Mouse (Mus musculus) kidney, embryonic 16.5 days (tissue): ENCODE results near the gene Rhoh. TPM values are rescaled to one million over a fixed set of nuclear protein-coding genes. Genes with fewer than 3 reads are reported as not detected.

Experiments
- ATAC-seq: fragments of 200-750 bp; cut with Nextera tagmentation; 2 replicates; pipeline ENCODE4 v1.8.0; 2017; ENCODE audit warnings: moderate TSS enrichment; ENCODE audit not compliant: low FRiP score, low TSS enrichment
- H3K27ac ChIP-seq: fragments of 300-500 bp; sonication (generic); 2 replicates; pipeline ENCODE4 v1.5.1; 2014; ENCODE audit warnings: low read length
- H3K27me3 ChIP-seq: fragments of 300-500 bp; sonication (generic); 2 replicates; pipeline ENCODE4 v1.6.1; 2014; ENCODE audit warnings: low read length, control low read depth, mixed read lengths; ENCODE audit not compliant: insufficient read depth
- H3K36me3 ChIP-seq: fragments of 300-500 bp; sonication (generic); 2 replicates; pipeline ENCODE4 v1.6.1; 2014; ENCODE audit warnings: low read length, control low read depth, mixed read lengths; ENCODE audit not compliant: insufficient read depth
- H3K4me1 ChIP-seq: fragments of 300-500 bp; sonication (generic); 2 replicates; pipeline ENCODE4 v1.6.1; 2014; ENCODE audit warnings: low read length, control low read depth, mixed read lengths; ENCODE audit not compliant: insufficient read depth
- H3K4me2 ChIP-seq: fragments of 300-500 bp; sonication (generic); replicated peaks from 2 replicates; pipeline ENCODE4 v1.6.1; 2014; ENCODE audit warnings: low read depth, low read length
- H3K4me3 ChIP-seq: fragments of 300-500 bp; sonication (generic); 2 replicates; pipeline ENCODE4 v1.5.1; 2014; ENCODE audit warnings: mild to moderate bottlenecking, low read length
- H3K9ac ChIP-seq: fragments of 300-500 bp; sonication (generic); replicated peaks from 2 replicates; pipeline ENCODE4 v1.6.1; 2014; ENCODE audit warnings: low read length
- H3K9me3 ChIP-seq: fragments of 300-500 bp; sonication (generic); 2 replicates; pipeline ENCODE4 v1.6.1; 2016; ENCODE audit warnings: low read length, control low read depth
- WGBS: fragments of 180-500 bp; shearing (Covaris S2); extraction: QIAGEN DNeasy Blood & Tissue Kit; methylation state at CpG from one replicate; pipeline ENCODE4 v1.1.7; 2014; 5-methylcytosine and 5-hydroxymethylcytosine counted together
- polyA plus RNA-seq: library from polyadenylated mRNA; unstranded; fragments of >200 nt; fragmentation: Nextera tagmentation; extraction: Ambion mirVana; gene quantifications from 2 replicates; pipeline ENCODE4 v1.2.1, GENCODE M21; 2015

The Rhoh gene
- polyA plus RNA-seq, 1 experiment from 2014 or later, result 0.84 TPM

DNA sequence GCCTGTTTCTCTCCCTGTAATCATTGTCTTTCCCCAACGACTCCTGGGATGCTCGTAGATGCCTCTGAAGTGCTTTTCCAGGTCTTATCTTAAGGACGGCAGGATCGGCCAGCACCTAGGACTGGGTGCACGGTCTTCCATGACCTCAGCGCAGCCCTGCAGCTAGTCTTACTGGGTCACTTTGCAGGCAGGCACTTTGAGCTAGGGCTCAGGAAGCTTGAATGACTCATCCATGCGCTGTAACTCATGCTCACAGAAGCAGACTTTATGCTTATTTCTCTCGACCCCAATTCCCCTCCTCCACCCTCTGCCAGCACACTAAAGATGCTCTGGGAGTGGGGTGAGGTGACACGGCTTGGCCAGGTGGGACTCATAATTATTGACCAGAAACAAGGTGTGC is 41.8 kb downstream of the Rhoh start:
- no peaks in the 10 kb centered on the region for H3K36me3 ChIP-seq
- no peak overlapping the region for H3K4me3 ChIP-seq
- no peaks in the 10 kb centered on the region for H3K27me3 ChIP-seq
- 93% methylated on average over 9 of the region's 9 CpGs for WGBS
- H3K27ac ChIP-seq, result no peak overlapping the region
- ATAC-seq, result no peak
- no peak overlapping the region for H3K9ac ChIP-seq
- H3K4me2 ChIP-seq, result no peak overlapping the region
- H3K9me3 ChIP-seq, result peaks cover 29% of the 10 kb centered on the region
- H3K4me1 ChIP-seq, result no peaks in the 10 kb centered on the region

- 91% methylated on average over 4 of the region's 4 CpGs for WGBS
- ATAC-seq, result no peak
- no peak overlapping the region for H3K9ac ChIP-seq
- H3K4me3 ChIP-seq, result no peak overlapping the region
- H3K4me2 ChIP-seq, result no peak overlapping the region
- H3K27ac ChIP-seq, result no peak overlapping the region
- no peaks in the 10 kb centered on the region for H3K4me1 ChIP-seq
- no peaks in the 10 kb centered on the region for H3K36me3 ChIP-seq
- no peaks in the 10 kb centered on the region for H3K27me3 ChIP-seq
- H3K9me3 ChIP-seq, result peaks cover 29% of the 10 kb centered on the region
Observed at GRCm38 (mm10) chr5:65904476-65904875, 43.5 kb downstream of the Rhoh start.

- no peak for ATAC-seq
- H3K4me3 ChIP-seq, result no peak overlapping the region
- peaks cover 18% of the 10 kb centered on the region for H3K9me3 ChIP-seq
- H3K4me2 ChIP-seq, result no peak overlapping the region
- no peaks in the 10 kb centered on the region for H3K27me3 ChIP-seq
- H3K36me3 ChIP-seq, result no peaks in the 10 kb centered on the region
- no peak overlapping the region for H3K27ac ChIP-seq
- WGBS, result 77% methylated on average over 2 of the region's 2 CpGs
- H3K9ac ChIP-seq, result no peak overlapping the region
- H3K4me1 ChIP-seq, result no peaks in the 10 kb centered on the region
Observed at GRCm38 (mm10) chr5:65908751-65909150, 47.7 kb downstream of the Rhoh start.

DNA sequence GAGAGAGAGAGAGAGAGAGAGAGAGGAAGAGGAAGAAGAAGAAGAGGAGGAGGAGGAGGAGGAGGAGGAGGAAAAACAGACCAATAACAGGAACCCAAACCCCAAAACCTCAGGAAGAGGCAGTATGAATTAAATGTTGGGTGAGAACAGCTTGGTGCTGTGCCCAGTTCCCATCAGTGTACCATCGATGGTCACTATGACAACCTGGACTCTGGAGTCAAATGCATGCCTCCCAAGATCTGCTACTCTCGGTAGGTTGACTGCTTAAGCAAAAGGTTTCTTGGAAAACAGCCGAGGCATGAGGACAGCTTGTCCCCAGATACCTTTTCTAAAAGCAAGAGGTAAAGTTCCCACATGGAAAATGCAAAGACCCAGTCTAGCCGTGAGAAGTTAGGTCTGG is 48.3 kb downstream of the Rhoh start:
- H3K27ac ChIP-seq, result no peak overlapping the region
- no peak overlapping the region for H3K4me3 ChIP-seq
- H3K27me3 ChIP-seq, result no peaks in the 10 kb centered on the region
- no peaks in the 10 kb centered on the region for H3K36me3 ChIP-seq
- no peak overlapping the region for H3K4me2 ChIP-seq
- peaks cover 12% of the 10 kb centered on the region for H3K9me3 ChIP-seq
- 82% methylated on average over 4 of the region's 4 CpGs for WGBS
- H3K9ac ChIP-seq, result no peak overlapping the region
- H3K4me1 ChIP-seq, result no peaks in the 10 kb centered on the region
- no peak for ATAC-seq

DNA sequence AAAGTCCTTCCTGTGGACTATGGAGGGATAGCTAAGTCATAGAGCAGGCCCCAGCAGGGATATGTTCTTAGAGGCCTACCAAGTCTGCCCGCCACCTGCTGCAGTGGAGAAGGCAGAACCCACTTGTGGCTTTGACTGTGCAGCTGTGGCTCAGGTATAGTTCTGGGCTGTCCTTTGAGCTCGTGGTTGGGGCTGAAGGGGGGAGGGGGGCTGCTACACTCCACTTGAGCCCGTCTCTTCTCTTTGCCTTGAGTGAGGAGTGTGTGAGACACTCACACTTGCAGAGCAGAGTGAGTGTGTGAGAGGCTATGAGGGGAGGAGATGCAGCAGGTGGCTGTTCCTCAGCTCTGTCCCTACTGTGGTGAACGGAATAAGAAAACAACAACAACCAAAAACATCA is 49.4 kb downstream of the Rhoh start:
- peaks cover 3% of the 10 kb centered on the region; the same call in 1 of the 2 replicates for H3K9me3 ChIP-seq
- 73% methylated on average over 4 of the region's 4 CpGs for WGBS
- no peak overlapping the region for H3K27ac ChIP-seq
- no peak overlapping the region for H3K9ac ChIP-seq
- H3K27me3 ChIP-seq, result no peaks in the 10 kb centered on the region
- no peak overlapping the region for H3K4me3 ChIP-seq
- no peaks in the 10 kb centered on the region for H3K4me1 ChIP-seq
- no peak overlapping the region for H3K4me2 ChIP-seq
- H3K36me3 ChIP-seq, result no peaks in the 10 kb centered on the region
- ATAC-seq, result no peak

DNA sequence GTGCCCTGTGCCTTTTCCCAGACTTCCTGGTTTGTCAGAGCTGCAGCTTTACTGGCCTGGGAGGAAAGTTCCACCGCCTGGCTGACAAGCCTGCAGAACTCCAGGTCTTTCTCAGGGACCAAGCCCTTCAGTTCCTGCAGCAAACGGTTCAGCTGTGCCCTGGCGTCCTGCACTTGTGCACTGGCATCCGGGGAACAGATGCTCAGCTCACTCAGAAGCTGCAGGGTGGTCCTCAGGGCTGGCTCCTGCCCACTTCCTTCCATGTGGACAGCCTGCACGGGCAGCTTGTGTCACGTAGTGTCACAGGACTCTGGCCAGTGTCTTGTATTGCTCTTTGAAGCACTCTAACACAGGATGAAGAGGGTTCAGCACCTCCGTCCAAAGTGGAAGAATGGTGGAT is 50.7 kb downstream of the Rhoh start:
- Histone ChIP-seq H3K9ac (no peak overlapping the region), H3K4me3 (no peak overlapping the region), H3K4me2 (no peak overlapping the region), H3K4me1 (no peaks in the 10 kb centered on the region), H3K9me3 (no peaks in the 10 kb centered on the region; the same call in 1 of the 2 replicates), H3K27ac (no peak overlapping the region), H3K27me3 (no peaks in the 10 kb centered on the region), H3K36me3 (no peaks in the 10 kb centered on the region)
- no peak for ATAC-seq
- whole genome bisulfite sequencing, result 77% methylated on average over 7 of the region's 7 CpGs

DNA sequence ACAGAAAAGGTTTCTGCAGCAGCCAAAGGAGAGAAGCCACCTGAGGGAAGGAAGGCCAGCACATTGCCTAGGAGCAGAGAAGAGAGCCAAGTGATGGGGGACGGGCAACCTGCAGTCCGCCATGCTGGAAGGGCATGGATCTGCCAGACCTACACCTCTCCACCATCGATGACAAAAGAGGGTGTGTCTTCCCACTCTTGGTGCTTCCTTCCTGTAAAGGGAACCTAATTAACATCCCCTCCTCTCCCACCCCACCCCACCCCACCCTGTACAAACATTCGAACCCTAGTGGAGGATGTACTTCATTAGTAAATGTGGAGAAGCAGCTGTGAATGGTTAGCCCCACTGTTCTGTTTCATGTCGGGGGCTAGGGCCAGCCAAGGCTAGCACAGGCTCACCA is 51.2 kb downstream of the Rhoh start:
- Histone ChIP-seq H3K27me3 (no peaks in the 10 kb centered on the region), H3K36me3 (no peaks in the 10 kb centered on the region), H3K4me3 (no peak overlapping the region), H3K4me2 (no peak overlapping the region), H3K27ac (no peak overlapping the region), H3K9ac (no peak overlapping the region), H3K9me3 (no peaks in the 10 kb centered on the region), H3K4me1 (no peaks in the 10 kb centered on the region)
- 88% methylated on average over 5 of the region's 5 CpGs for WGBS
- no peak for ATAC-seq

- H3K4me2 ChIP-seq, result no peak overlapping the region
- no peaks in the 10 kb centered on the region for H3K27me3 ChIP-seq
- H3K4me3 ChIP-seq, result no peak overlapping the region
- H3K36me3 ChIP-seq, result no peaks in the 10 kb centered on the region
- H3K9me3 ChIP-seq, result no peaks in the 10 kb centered on the region
- H3K4me1 ChIP-seq, result no peaks in the 10 kb centered on the region
- ATAC-seq, result no peak
- no peak overlapping the region for H3K27ac ChIP-seq
- 89% methylated on average over 9 of the region's 9 CpGs for WGBS
- H3K9ac ChIP-seq, result no peak overlapping the region
Observed at GRCm38 (mm10) chr5:65913126-65913525, 52.1 kb downstream of the Rhoh start.

GRCm38 (mm10) chr5:65914342-65914741 is 53.3 kb downstream of the Rhoh start:
- Histone ChIP-seq H3K9me3 (no peaks in the 10 kb centered on the region), H3K9ac (no peak overlapping the region), H3K27ac (no peak overlapping the region), H3K4me3 (no peak overlapping the region), H3K27me3 (no peaks in the 10 kb centered on the region), H3K36me3 (no peaks in the 10 kb centered on the region), H3K4me1 (no peaks in the 10 kb centered on the region), H3K4me2 (no peak overlapping the region)
- 95% methylated on average over 7 of the region's 7 CpGs for WGBS
- no peak for ATAC-seq

DNA sequence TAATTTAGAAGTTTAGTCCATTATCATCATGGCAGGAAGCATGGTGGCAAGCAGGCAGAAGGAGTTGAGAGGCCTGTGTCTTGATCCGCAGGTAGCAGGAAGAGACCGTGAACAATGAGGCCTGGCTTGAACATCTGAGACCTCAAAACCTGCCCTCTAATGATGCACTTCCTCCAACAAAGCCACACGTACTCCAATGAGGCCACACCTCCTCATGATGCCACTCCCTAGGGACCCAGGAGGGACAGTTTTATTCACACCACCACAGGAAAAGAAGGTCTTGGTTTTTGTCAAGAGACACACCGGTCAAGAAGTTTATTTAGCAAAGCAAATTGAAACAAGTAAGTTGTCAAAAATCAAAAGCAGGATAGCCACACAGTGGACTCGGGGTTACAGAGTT is 55.9 kb downstream of the Rhoh start:
- no peaks in the 10 kb centered on the region for H3K27me3 ChIP-seq
- H3K4me1 ChIP-seq, result 0 out of 2 replicates have a peak, but pooled peaks cover 5% of the 10 kb centered on the region
- no peak overlapping the region for H3K9ac ChIP-seq
- H3K4me2 ChIP-seq, result no peak overlapping the region
- H3K36me3 ChIP-seq, result no peaks in the 10 kb centered on the region
- no peak for ATAC-seq
- no peaks in the 10 kb centered on the region for H3K9me3 ChIP-seq
- H3K27ac ChIP-seq, result no peak overlapping the region
- no peak overlapping the region for H3K4me3 ChIP-seq
- 90% methylated on average over 5 of the region's 5 CpGs for WGBS

DNA sequence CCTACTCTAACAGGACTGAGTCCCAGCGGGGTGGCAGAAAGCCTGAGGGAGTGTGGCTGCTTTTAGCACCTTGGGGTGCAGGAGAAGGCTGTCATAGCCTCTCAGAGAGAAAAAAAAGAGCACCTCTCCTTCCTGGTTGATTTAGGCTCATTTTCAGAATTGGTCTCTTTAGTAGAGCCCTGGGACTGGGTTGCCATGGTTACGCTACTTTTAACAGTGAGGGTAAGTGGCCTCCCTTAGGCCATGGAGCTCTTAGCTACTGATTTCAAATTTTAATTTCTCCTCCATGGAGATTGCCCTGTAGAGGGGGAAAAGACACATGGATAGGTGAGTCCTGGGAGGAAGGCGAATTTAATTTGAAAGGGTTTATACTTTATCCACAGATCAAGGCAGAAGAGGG is 57.6 kb downstream of the Rhoh start:
- no peak overlapping the region for H3K4me2 ChIP-seq
- H3K27ac ChIP-seq, result no peak overlapping the region
- ATAC-seq, result no peak
- H3K4me1 ChIP-seq, result 0 out of 2 replicates have a peak, but pooled peaks cover 5% of the 10 kb centered on the region
- H3K27me3 ChIP-seq, result no peaks in the 10 kb centered on the region
- H3K9ac ChIP-seq, result no peak overlapping the region
- no peaks in the 10 kb centered on the region for H3K36me3 ChIP-seq
- H3K4me3 ChIP-seq, result no peak overlapping the region
- 86% methylated on average over 3 of the region's 3 CpGs for whole genome bisulfite sequencing
- H3K9me3 ChIP-seq, result no peaks in the 10 kb centered on the region
